Mouse (Mus musculus) layer of hippocampus, adult 9-11 months (tissue): ENCODE data around the gene Gtf3c2.
"Not testable (repeated sequence)": the region's sequence is repeated elsewhere in the genome, so short reads cannot be mapped to it uniquely, and the experiment has no call there.

ENCODE experiments used
- DNase-seq: peaks from one replicate; pipeline ENCODE4 v3.0.0; 2022

The Gtf3c2 gene

GRCm38 (mm10) chr5:31179766-31180630 lies at the start of gene Gtf3c2, which contains the start of gene Gm29609:
Gene Gtf3c2 (minus strand): TSS chr5:31180144.
Gene Gm29609 (minus strand): TSS chr5:31179911.
- peak; percentile 98 for DNase-seq

GRCm38 (mm10) chr5:31226641-31227040 lies 46.7 kb upstream of the Gtf3c2 start:
- no peak for DNase-seq

- DNase-seq: no peak
Measured at GRCm38 (mm10) chr5:31222696-31223095, 42.8 kb upstream of the Gtf3c2 start.

GRCm38 (mm10) chr5:31221304-31221945 lies 41.5 kb upstream of the Gtf3c2 start:
- peak; percentile 57 for DNase-seq

GRCm38 (mm10) chr5:31220448-31221303 lies 40.7 kb upstream of the Gtf3c2 start, which contains the start of gene Ppm1g:
Gene Ppm1g (minus strand): TSS chr5:31220687.
- DNase-seq: peak; percentile 96

- no peak for DNase-seq
Measured at GRCm38 (mm10) chr5:31219911-31220447, 40.0 kb upstream of the Gtf3c2 start.

GRCm38 (mm10) chr5:31219474-31219873 lies 39.5 kb upstream of the Gtf3c2 start:
- DNase-seq: no peak

GRCm38 (mm10) chr5:31219070-31219469 lies 39.1 kb upstream of the Gtf3c2 start:
- no peak for DNase-seq

GRCm38 (mm10) chr5:31218294-31218693 lies 38.4 kb upstream of the Gtf3c2 start:
- no peak for DNase-seq

GRCm38 (mm10) chr5:31216554-31216953 lies 36.6 kb upstream of the Gtf3c2 start:
- DNase-seq: not testable (repeated sequence)

GRCm38 (mm10) chr5:31204421-31204820 lies 24.5 kb upstream of the Gtf3c2 start:
- DNase-seq: no peak

- DNase-seq: no peak
Measured at GRCm38 (mm10) chr5:31203866-31204265, 23.9 kb upstream of the Gtf3c2 start.

GRCm38 (mm10) chr5:31202933-31203332 lies 23.0 kb upstream of the Gtf3c2 start:
- DNase-seq: no peak

- peak; percentile 99 for DNase-seq
Measured at GRCm38 (mm10) chr5:31201742-31202590, 22.0 kb upstream of the Gtf3c2 start, which contains the start of gene Zfp513. Gene Zfp513 (minus strand): TSS chr5:31202303.

- DNase-seq: no peak
Measured at GRCm38 (mm10) chr5:31201042-31201741, 21.2 kb upstream of the Gtf3c2 start.

- DNase-seq: no peak
Measured at GRCm38 (mm10) chr5:31200327-31200768, 20.4 kb upstream of the Gtf3c2 start.

- DNase-seq: peak; percentile 48
Measured at GRCm38 (mm10) chr5:31199893-31200292, 19.9 kb upstream of the Gtf3c2 start.

- DNase-seq: no peak
Measured at GRCm38 (mm10) chr5:31199321-31199892, 19.5 kb upstream of the Gtf3c2 start.

- DNase-seq: no peak
Measured at GRCm38 (mm10) chr5:31198616-31199320, 18.8 kb upstream of the Gtf3c2 start.

- DNase-seq: no peak
Measured at GRCm38 (mm10) chr5:31198170-31198569, 18.2 kb upstream of the Gtf3c2 start.
